Mouse (Mus musculus) heart, postnatal 0 days (tissue): Measurements from ENCODE around the gene Ankrd26.

Experiments
- CTCF ChIP-seq: IDR thresholded peaks from 2 replicates; pipeline ENCODE4 v1.5.1; 2016; ENCODE audit warnings: antibody characterized with exemption, control low read depth, low read depth
- EP300 ChIP-seq: IDR thresholded peaks from 2 replicates; pipeline ENCODE4 v1.6.1; 2016; ENCODE audit warnings: antibody characterized with exemption, low read depth

GRCm38 (mm10) chr6:118520668-118521067, 41.4 kb downstream of the Ankrd26 start:
- TF ChIP-seq CTCF (no peak), EP300 (no peak)
